Mouse (Mus musculus) T-helper 1 cell (primary cell): Measurements from ENCODE around the gene Slc35f3.

ENCODE experiments used
- in situ Hi-C: fragments of 300-600 bp; cut with MboI, MseI; formaldehyde crosslinking; loops from one replicate; pipeline ENCODE4 v1.15.1; 2025; ENCODE audit warnings: high pct_unique_total_duplicates

The Slc35f3 gene

GRCm38 (mm10) chr8:126298296-126299093 is at the start of gene Slc35f3:
Slc35f3 (plus strand) TSS chr8:126298558.
- in situ Hi-C loops: no loop called here

- in situ Hi-C loops: no loop called here
These were observed 47.9 kb upstream of the Slc35f3 start for GRCm38 (mm10) chr8:126250486-126250885.

GRCm38 (mm10) chr8:126256585-126257391 is 41.6 kb upstream of the Slc35f3 start:
- in situ Hi-C loops: no loop called here

- in situ Hi-C loops: no loop called here
These were observed 41.0 kb upstream of the Slc35f3 start for GRCm38 (mm10) chr8:126257392-126257681.

GRCm38 (mm10) chr8:126258175-126258781 is 40.1 kb upstream of the Slc35f3 start:
- in situ Hi-C loops: no loop called here

GRCm38 (mm10) chr8:126265186-126265585 is 33.2 kb upstream of the Slc35f3 start:
- in situ Hi-C loops: no loop called here

GRCm38 (mm10) chr8:126267118-126267517 is 31.2 kb upstream of the Slc35f3 start:
- in situ Hi-C loops: no loop called here

GRCm38 (mm10) chr8:126269733-126270132 is 28.6 kb upstream of the Slc35f3 start:
- in situ Hi-C loops: no loop called here

- in situ Hi-C loops: no loop called here
These were observed 25.9 kb upstream of the Slc35f3 start for GRCm38 (mm10) chr8:126272445-126272844.

GRCm38 (mm10) chr8:126273066-126273465 is 25.3 kb upstream of the Slc35f3 start:
- in situ Hi-C loops: no loop called here

- in situ Hi-C loops: no loop called here
These were observed 23.4 kb upstream of the Slc35f3 start for GRCm38 (mm10) chr8:126274866-126275360.

GRCm38 (mm10) chr8:126275886-126276285 is 22.5 kb upstream of the Slc35f3 start:
- in situ Hi-C loops: no loop called here

GRCm38 (mm10) chr8:126291951-126292350 is 6.4 kb upstream of the Slc35f3 start:
- in situ Hi-C loops: no loop called here

GRCm38 (mm10) chr8:126297284-126297845 is 993 bp upstream of the Slc35f3 start:
- in situ Hi-C loops: no loop called here

GRCm38 (mm10) chr8:126299333-126299732 is 975 bp downstream of the Slc35f3 start:
- in situ Hi-C loops: no loop called here

- in situ Hi-C loops: no loop called here
These were observed 2.0 kb downstream of the Slc35f3 start for GRCm38 (mm10) chr8:126300350-126300749.

- in situ Hi-C loops: no loop called here
These were observed 3.2 kb downstream of the Slc35f3 start for GRCm38 (mm10) chr8:126301580-126301979.

- in situ Hi-C loops: no loop called here
These were observed 8.8 kb downstream of the Slc35f3 start for GRCm38 (mm10) chr8:126307164-126307563.

- in situ Hi-C loops: no loop called here
These were observed 10.7 kb downstream of the Slc35f3 start for GRCm38 (mm10) chr8:126309015-126309414.

- in situ Hi-C loops: no loop called here
These were observed 26.6 kb downstream of the Slc35f3 start for GRCm38 (mm10) chr8:126324931-126325330.

GRCm38 (mm10) chr8:126326136-126326535 is 27.8 kb downstream of the Slc35f3 start:
- in situ Hi-C loops: no loop called here

GRCm38 (mm10) chr8:126326731-126327130 is 28.4 kb downstream of the Slc35f3 start:
- in situ Hi-C loops: no loop called here
